Mouse (Mus musculus): Measurements from ENCODE around the gene H6pd. TPM values are rescaled to one million over a fixed set of nuclear protein-coding genes. Genes with fewer than 3 reads are reported as not detected.
A peak's percentile ranks its signal among the peaks of the same experiment; 100 is the strongest.

H6pd gene
- polyA plus RNA-seq, 1 experiment from 2014 or later, result 2.8 TPM

- H3K27ac ChIP-seq (ENCODE audit: low read depth, low read length), result no peak overlapping the region
- no peak overlapping the region for H3K4me3 ChIP-seq (ENCODE audit: low read depth, low read length)
- ATAC-seq (ENCODE audit: low FRiP score), result no peak
- 88% methylated on average over 8 of the region's 8 CpGs for WGBS
- H3K4me2 ChIP-seq (replicated peaks; ENCODE audit: low read depth, low read length), result no peak overlapping the region
- H3K9me3 ChIP-seq (ENCODE audit: control insufficient read depth, low read length), result no peaks in the 10 kb centered on the region
- DNase-seq (ENCODE audit: low spot score), result no peak
- H3K27me3 ChIP-seq (ENCODE audit: control insufficient read depth, insufficient read depth, low read length), result no peaks in the 10 kb centered on the region
- no peaks in the 10 kb centered on the region for H3K4me1 ChIP-seq (replicated peaks; ENCODE audit: control insufficient read depth, insufficient read depth, low read length)
- H3K9ac ChIP-seq (ENCODE audit: low read depth, low read length), result no peak overlapping the region
- H3K36me3 ChIP-seq (ENCODE audit: control insufficient read depth, insufficient read depth, low read length), result no peaks in the 10 kb centered on the region
These were observed 4.4 kb upstream of the H6pd start for GRCm38 (mm10) chr4:150013186-150013690.

DNA sequence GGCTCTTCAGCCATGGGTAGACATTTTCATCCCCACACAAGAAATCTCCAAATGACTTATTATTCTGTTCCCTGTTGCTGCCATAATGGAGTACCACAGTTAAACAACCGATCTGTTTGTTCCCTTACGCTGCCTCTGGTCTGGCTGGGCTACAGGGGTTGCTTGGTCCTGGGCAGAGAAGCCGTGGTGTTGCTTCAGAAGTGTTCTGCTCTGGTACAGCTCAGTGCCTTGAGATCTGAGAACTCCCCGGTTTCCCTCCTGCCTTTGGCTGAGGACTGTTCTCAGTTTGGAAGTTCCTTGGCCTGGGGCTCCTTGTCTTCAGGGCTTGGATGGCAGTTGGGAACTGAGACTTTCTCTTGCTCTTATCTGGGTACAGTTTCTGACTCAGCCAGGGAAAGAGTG is 3.5 kb upstream of the H6pd start:
- no peak for DNase-seq (ENCODE audit: low spot score)
- Histone ChIP-seq H3K4me3 (ENCODE audit: low read depth, low read length) (no peak overlapping the region), H3K9ac (ENCODE audit: low read depth, low read length) (no peak overlapping the region), H3K36me3 (ENCODE audit: control insufficient read depth, insufficient read depth, low read length) (no peaks in the 10 kb centered on the region), H3K4me1 (replicated peaks; ENCODE audit: control insufficient read depth, insufficient read depth, low read length) (no peaks in the 10 kb centered on the region), H3K27me3 (ENCODE audit: control insufficient read depth, insufficient read depth, low read length) (no peaks in the 10 kb centered on the region), H3K27ac (ENCODE audit: low read depth, low read length) (no peak overlapping the region), H3K4me2 (replicated peaks; ENCODE audit: low read depth, low read length) (no peak overlapping the region), H3K9me3 (ENCODE audit: control insufficient read depth, low read length) (no peaks in the 10 kb centered on the region)
- 78% methylated on average over 4 of the region's 4 CpGs for WGBS
- no peak for ATAC-seq (ENCODE audit: low FRiP score)

- Histone ChIP-seq H3K4me1 (replicated peaks; ENCODE audit: control insufficient read depth, insufficient read depth, low read length) (no peaks in the 10 kb centered on the region), H3K9ac (ENCODE audit: low read depth, low read length) (no peak overlapping the region), H3K4me2 (replicated peaks; ENCODE audit: low read depth, low read length) (no peak overlapping the region), H3K4me3 (ENCODE audit: low read depth, low read length) (no peak overlapping the region), H3K36me3 (ENCODE audit: control insufficient read depth, insufficient read depth, low read length) (no peaks in the 10 kb centered on the region), H3K27me3 (ENCODE audit: control insufficient read depth, insufficient read depth, low read length) (no peaks in the 10 kb centered on the region), H3K9me3 (ENCODE audit: control insufficient read depth, low read length) (no peaks in the 10 kb centered on the region), H3K27ac (ENCODE audit: low read depth, low read length) (no peak overlapping the region)
- 60% methylated on average over 10 of the region's 10 CpGs for WGBS
- DNase-seq (ENCODE audit: low spot score) (no peak), ATAC-seq (ENCODE audit: low FRiP score) (no peak)
These were observed 2.9 kb upstream of the H6pd start for GRCm38 (mm10) chr4:150011564-150012321.

DNA sequence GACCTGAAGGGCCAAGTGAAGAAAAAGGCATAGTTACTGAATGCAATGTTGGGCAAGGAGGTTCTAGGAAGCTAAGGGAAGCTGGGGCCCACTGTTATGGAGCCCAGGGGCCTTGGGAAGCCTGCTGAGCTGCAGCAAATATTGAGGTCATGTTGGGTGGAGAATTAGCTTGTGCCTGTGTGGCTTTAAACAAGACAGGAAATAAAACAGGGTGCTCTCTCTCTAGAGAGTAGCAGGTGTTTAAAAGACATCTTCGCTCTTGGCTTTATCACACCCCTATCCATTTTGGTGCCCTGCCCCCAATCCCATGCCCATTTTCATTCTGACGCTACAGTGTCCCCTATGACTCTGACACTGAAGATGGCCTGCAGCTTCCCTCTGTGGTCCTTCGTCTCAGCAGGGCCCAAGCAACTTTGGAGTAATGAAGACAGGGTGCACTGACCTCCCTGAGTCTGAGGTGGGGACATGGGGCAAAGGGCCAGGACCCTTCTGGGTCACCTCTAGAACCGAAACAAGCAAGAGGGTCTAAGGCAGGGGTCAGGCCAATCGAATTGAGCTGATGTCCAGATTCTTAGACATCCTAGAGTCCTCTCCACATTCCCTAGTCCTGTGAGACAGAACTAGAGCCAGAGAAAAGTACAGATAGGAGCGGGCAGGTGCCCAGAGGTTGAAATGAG is 1.4 kb upstream of the H6pd start:
- Histone ChIP-seq H3K9me3 (ENCODE audit: control insufficient read depth, low read length) (no peaks in the 10 kb centered on the region), H3K4me1 (replicated peaks; ENCODE audit: control insufficient read depth, insufficient read depth, low read length) (no peaks in the 10 kb centered on the region), H3K4me3 (ENCODE audit: low read depth, low read length) (no peak overlapping the region), H3K27ac (ENCODE audit: low read depth, low read length) (no peak overlapping the region), H3K9ac (ENCODE audit: low read depth, low read length) (no peak overlapping the region), H3K27me3 (ENCODE audit: control insufficient read depth, insufficient read depth, low read length) (no peaks in the 10 kb centered on the region), H3K4me2 (replicated peaks; ENCODE audit: low read depth, low read length) (no peak overlapping the region), H3K36me3 (ENCODE audit: control insufficient read depth, insufficient read depth, low read length) (no peaks in the 10 kb centered on the region)
- no peak for DNase-seq (ENCODE audit: low spot score)
- 93% methylated on average over 6 of the region's 6 CpGs for WGBS
- ATAC-seq (ENCODE audit: low FRiP score), result no peak

DNA sequence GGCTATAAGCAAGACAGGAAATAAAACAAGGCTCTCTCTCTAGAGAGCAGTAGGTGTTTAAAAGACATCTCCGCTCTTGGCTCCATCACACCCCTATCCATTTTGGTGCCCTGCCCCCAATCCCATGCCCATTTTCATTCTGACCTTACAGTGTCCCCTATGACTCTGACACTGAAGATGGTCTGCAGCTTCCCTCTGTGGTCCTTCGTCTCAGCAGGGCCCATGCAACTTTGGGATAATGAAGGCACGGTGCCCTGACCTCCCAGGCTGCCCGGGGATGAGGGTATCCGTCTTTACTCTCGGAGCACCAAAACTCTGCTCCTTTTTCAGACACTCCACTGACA is 736 bp upstream of the H6pd start:
- Histone ChIP-seq H3K9ac (ENCODE audit: low read depth, low read length) (no peak overlapping the region), H3K36me3 (ENCODE audit: control insufficient read depth, insufficient read depth, low read length) (no peaks in the 10 kb centered on the region), H3K4me1 (replicated peaks; ENCODE audit: control insufficient read depth, insufficient read depth, low read length) (no peaks in the 10 kb centered on the region), H3K27ac (ENCODE audit: low read depth, low read length) (no peak overlapping the region), H3K4me2 (replicated peaks; ENCODE audit: low read depth, low read length) (no peak overlapping the region), H3K4me3 (ENCODE audit: low read depth, low read length) (no peak overlapping the region), H3K9me3 (ENCODE audit: control insufficient read depth, low read length) (no peaks in the 10 kb centered on the region), H3K27me3 (ENCODE audit: control insufficient read depth, insufficient read depth, low read length) (no peaks in the 10 kb centered on the region)
- 80% methylated on average over 6 of the region's 6 CpGs for WGBS
- DNase-seq (ENCODE audit: low spot score), result no peak
- no peak for ATAC-seq (ENCODE audit: low FRiP score)

DNA sequence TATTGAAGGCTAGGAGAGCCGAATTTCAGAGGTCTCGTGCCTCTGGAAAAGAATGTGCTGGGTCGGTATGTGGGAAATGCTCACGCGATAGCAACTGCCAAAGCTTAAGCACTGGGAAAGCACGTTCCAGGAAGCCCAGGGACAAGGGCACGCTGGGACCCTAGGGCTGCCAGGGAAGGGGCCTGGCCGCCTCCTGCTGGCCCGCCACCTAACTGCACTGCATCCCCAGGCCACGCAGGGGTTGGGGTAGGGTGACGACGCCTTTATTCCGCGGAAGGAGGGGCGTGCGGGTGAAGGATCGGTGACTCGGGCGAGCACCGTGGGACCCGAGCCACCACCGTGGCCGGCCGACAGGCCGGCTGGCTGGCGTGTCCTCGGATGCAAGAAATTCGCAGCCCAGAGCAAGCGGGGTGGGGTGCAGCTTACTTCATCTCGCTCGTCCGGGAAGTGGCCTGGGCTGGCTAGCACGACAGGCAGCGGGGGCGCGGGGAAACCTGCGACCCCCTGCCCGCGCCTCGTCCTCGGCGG is 434 bp downstream of the H6pd start:
- ATAC-seq (ENCODE audit: low FRiP score), result peak; percentile 84
- H3K4me1 ChIP-seq (replicated peaks; ENCODE audit: control insufficient read depth, insufficient read depth, low read length), result no peaks in the 10 kb centered on the region
- H3K9me3 ChIP-seq (ENCODE audit: control insufficient read depth, low read length), result no peaks in the 10 kb centered on the region
- WGBS, result 1% methylated on average over 42 of the region's 42 CpGs
- peak overlapping the region; percentile 70 for H3K9ac ChIP-seq (ENCODE audit: low read depth, low read length)
- peak; percentile 85 for DNase-seq (ENCODE audit: low spot score)
- H3K36me3 ChIP-seq (ENCODE audit: control insufficient read depth, insufficient read depth, low read length), result no peaks in the 10 kb centered on the region
- peak overlapping the region; percentile 53 for H3K4me3 ChIP-seq (ENCODE audit: low read depth, low read length)
- no peaks in the 10 kb centered on the region for H3K27me3 ChIP-seq (ENCODE audit: control insufficient read depth, insufficient read depth, low read length)
- peak overlapping the region; percentile 67 for H3K4me2 ChIP-seq (replicated peaks; ENCODE audit: low read depth, low read length)
- peak overlapping the region; percentile 79 for H3K27ac ChIP-seq (ENCODE audit: low read depth, low read length)

- no peaks in the 10 kb centered on the region for H3K9me3 ChIP-seq (ENCODE audit: control insufficient read depth, low read length)
These were observed 1.4 kb downstream of the H6pd start for GRCm38 (mm10) chr4:150007444-150007843.

DNA sequence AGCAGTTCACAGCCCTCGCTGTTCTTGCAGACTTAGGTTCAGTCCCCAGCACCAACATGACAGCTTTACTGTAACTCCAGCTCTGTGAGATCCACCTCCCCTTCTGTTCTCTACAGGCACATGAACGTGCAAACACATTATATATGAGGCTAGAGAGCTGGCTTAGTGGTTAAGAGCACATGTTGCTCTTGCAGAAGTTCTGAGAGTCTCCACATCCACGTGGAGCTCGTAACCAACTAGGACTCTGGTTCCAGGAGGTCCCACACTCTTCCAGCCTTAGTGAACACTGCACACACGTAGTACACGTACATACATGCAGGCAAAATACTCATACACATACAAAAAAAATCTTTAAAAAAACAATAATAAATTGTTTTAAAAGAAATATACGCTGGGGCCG is 1.8 kb downstream of the H6pd start:
- ATAC-seq (ENCODE audit: low FRiP score) (no peak), DNase-seq (ENCODE audit: low spot score) (no peak)
- WGBS, result 83% methylated on average over 8 of the region's 8 CpGs
- no peaks in the 10 kb centered on the region for H3K4me1 ChIP-seq (replicated peaks; ENCODE audit: control insufficient read depth, insufficient read depth, low read length)
- H3K36me3 ChIP-seq (ENCODE audit: control insufficient read depth, insufficient read depth, low read length), result no peaks in the 10 kb centered on the region
- H3K4me3 ChIP-seq (ENCODE audit: low read depth, low read length), result no peak overlapping the region
- no peak overlapping the region for H3K9ac ChIP-seq (ENCODE audit: low read depth, low read length)
- H3K27me3 ChIP-seq (ENCODE audit: control insufficient read depth, insufficient read depth, low read length), result no peaks in the 10 kb centered on the region
- H3K27ac ChIP-seq (ENCODE audit: low read depth, low read length), result no peak overlapping the region
- no peaks in the 10 kb centered on the region for H3K9me3 ChIP-seq (ENCODE audit: control insufficient read depth, low read length)
- no peak overlapping the region for H3K4me2 ChIP-seq (replicated peaks; ENCODE audit: low read depth, low read length)

More at GRCm38 (mm10) chr4:150007444-150007843, 1.4 kb downstream of the H6pd start:
- Histone ChIP-seq H3K9ac (ENCODE audit: low read depth, low read length) (no peak overlapping the region), H3K27ac (ENCODE audit: low read depth, low read length) (no peak overlapping the region), H3K4me3 (ENCODE audit: low read depth, low read length) (no peak overlapping the region), H3K27me3 (ENCODE audit: control insufficient read depth, insufficient read depth, low read length) (no peaks in the 10 kb centered on the region), H3K4me1 (replicated peaks; ENCODE audit: control insufficient read depth, insufficient read depth, low read length) (no peaks in the 10 kb centered on the region), H3K36me3 (ENCODE audit: control insufficient read depth, insufficient read depth, low read length) (no peaks in the 10 kb centered on the region), H3K4me2 (replicated peaks; ENCODE audit: low read depth, low read length) (no peak overlapping the region)
- DNase-seq (ENCODE audit: low spot score) (no peak), ATAC-seq (ENCODE audit: low FRiP score) (no peak)
- 93% methylated on average over 3 of the region's 3 CpGs for WGBS
